Mouse (Mus musculus): ENCODE data around the gene Dgkh.

DNA sequence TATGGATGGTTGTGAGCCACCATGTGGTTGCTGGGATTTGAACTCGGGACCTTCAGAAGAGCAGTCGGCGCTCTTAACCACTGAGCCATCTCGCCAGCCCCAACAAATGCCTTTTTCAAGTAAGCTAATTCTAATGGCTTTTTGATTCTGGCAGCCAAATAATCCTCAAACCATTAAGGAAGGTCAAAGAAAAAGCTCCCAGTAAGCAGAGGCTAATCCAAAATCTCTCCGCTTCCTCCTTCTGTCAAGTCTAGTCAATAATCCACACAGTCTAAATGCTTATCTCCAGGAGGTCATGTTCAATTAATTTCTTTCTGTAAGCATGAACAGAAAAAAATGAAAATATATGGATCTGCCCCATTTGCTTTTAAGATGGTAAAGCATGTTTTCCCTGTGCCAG is 197.9 kb downstream of the Dgkh start:
- TF ChIP-seq CTCF (conservative IDR thresholded peaks at IDR 0.05; ENCODE audit: low read length) (no peak), NANOG (IDR thresholded peaks at IDR 0.05; ENCODE audit: borderline replicate concordance, low read length) (no peak), POU5F1 (IDR thresholded peaks at IDR 0.05; ENCODE audit: borderline replicate concordance, low read length) (no peak)
